24 mouse cellular contexts compared by ENCODE assay signal in genomic region chr16:57478451-57478850, GRCm38 (mm10).
A peak's percentile ranks its signal among the peaks of the same experiment; 100 is the strongest.
DNase-seq lines count a peak whose midpoint lies in the region; ATAC-seq and TF ChIP-seq lines count a peak whose summit lies in the region.
"Had no signal": no experiment of that assay in that cellular context is flagged by ENCODE, and none has a peak within 500 bp of the region (broad histone marks: within the 10 kb centered on the region; RNA-seq: fewer than 3 reads in every experiment).

No protein-coding gene starts in this region.

- no peaks in the 10 kb centered on the region for H3K27me3 ChIP-seq in lung, postnatal 0 days (replicated peaks; ENCODE audit: insufficient read depth, low read length)
- H3K27me3 ChIP-seq in heart, embryonic 16.5 days (ENCODE audit: control insufficient read depth, insufficient read depth, low read length) = no peaks in the 10 kb centered on the region
- H3K27me3 ChIP-seq in stomach, postnatal 0 days (ENCODE audit: control insufficient read depth, insufficient read depth, low read length) = no peaks in the 10 kb centered on the region
- H3K27me3 ChIP-seq: forebrain, embryonic 13.5 days; lung, embryonic 15.5 days had no signal

- H3K9me3 ChIP-seq in lung, postnatal 0 days (ENCODE audit: low read length) = no peaks in the 10 kb centered on the region
- 0 out of 2 replicates have a peak, but pooled peaks cover 3% of the 10 kb centered on the region for H3K9me3 ChIP-seq in heart, embryonic 16.5 days (replicated peaks; ENCODE audit: control insufficient read depth, low read length)
- H3K9me3 ChIP-seq in stomach, postnatal 0 days (ENCODE audit: control insufficient read depth, low read length) = no peaks in the 10 kb centered on the region
- H3K9me3 ChIP-seq: lung, embryonic 15.5 days had no signal

- no peak overlapping the region for H3K4me3 ChIP-seq in lung, postnatal 0 days (ENCODE audit: low read depth, low read length)
- no peak overlapping the region for H3K4me3 ChIP-seq in heart, embryonic 16.5 days (ENCODE audit: low read length)
- H3K4me3 ChIP-seq in stomach, postnatal 0 days (ENCODE audit: low read depth, low read length) = no peak overlapping the region
- H3K4me3 ChIP-seq: forebrain, embryonic 13.5 days; left cerebral cortex, adult 2 months; lung, embryonic 15.5 days had no signal

- H3K36me3 ChIP-seq in lung, postnatal 0 days (ENCODE audit: insufficient read depth, low read length) = no peaks in the 10 kb centered on the region
- peaks cover 3% of the 10 kb centered on the region; the same call in 1 of the 2 replicates for H3K36me3 ChIP-seq in heart, embryonic 16.5 days (ENCODE audit: control insufficient read depth, insufficient read depth)
- H3K36me3 ChIP-seq in stomach, postnatal 0 days (ENCODE audit: control insufficient read depth, insufficient read depth, low read length) = no peaks in the 10 kb centered on the region
- H3K36me3 ChIP-seq: lung, embryonic 15.5 days had no signal

- TF ChIP-seq EP300 in lung, postnatal 0 days (IDR thresholded peaks at IDR 0.05) = no peak
- TF ChIP-seq EP300 in stomach, postnatal 0 days (optimal IDR thresholded peaks at IDR 0.05) = no peak

- intact Hi-C loops in heart, postnatal 14 days (cut with DNase I) = no loop called here
- intact Hi-C loops in left cerebral cortex, postnatal 14 days (cut with DNase I) = no loop called here

- no peak for TF ChIP-seq CTCF in lung, postnatal 0 days (IDR thresholded peaks at IDR 0.05)
- TF ChIP-seq CTCF in stomach, postnatal 0 days (IDR thresholded peaks at IDR 0.05; ENCODE audit: low read depth) = no peak

- peak; percentile 28; the same call in 1 of the 2 replicates for ATAC-seq in lung, postnatal 0 days
- ATAC-seq in heart, embryonic 16.5 days (replicated peaks; ENCODE audit: extremely low read depth, insufficient read depth, low FRiP score) = peak; percentile 54
- ATAC-seq in stomach, postnatal 0 days (ENCODE audit: low FRiP score, low TSS enrichment) = peak; percentile 56; the same call in 1 of the 2 replicates
- ATAC-seq: activated CD4-positive, CD25-positive, alpha-beta regulatory T cell, adult 4 months; forebrain, embryonic 13.5 days had no signal

- no peak overlapping the region for H3K4me2 ChIP-seq in lung, postnatal 0 days (replicated peaks; ENCODE audit: low read depth, low read length)
- H3K4me2 ChIP-seq in heart, embryonic 16.5 days (ENCODE audit: low read depth, low read length) = no peak overlapping the region
- no peak overlapping the region for H3K4me2 ChIP-seq in stomach, postnatal 0 days (replicated peaks; ENCODE audit: low read depth)
- H3K4me2 ChIP-seq: forebrain, embryonic 13.5 days; hindbrain, embryonic 14.5 days; lung, embryonic 15.5 days; midbrain, embryonic 11.5 days had no signal

- DNase-seq in heart, adult 8-10 months (ENCODE audit: low spot score) = peak; percentile 55
- no peak for DNase-seq in heart, postnatal 14 days
- peak; percentile 50 for DNase-seq in lung, postnatal 0 days (ENCODE audit: low spot score)
- DNase-seq in lung, postnatal 36 days = no peak
- no peak for DNase-seq in stomach, postnatal 0 days (ENCODE audit: low spot score)
- no peak for DNase-seq in left cerebral cortex, postnatal 14 days (ENCODE audit: low spot score in 2 of 2)
- no peak for DNase-seq in Muller cell, postnatal 12 days (ENCODE audit: inconsistent ontology term)
- DNase-seq: adrenal gland, postnatal 14 days; cerebellum, adult 11-12 months; cerebellum, postnatal 25 days; embryo, embryonic 11 days; kidney, postnatal 36 days; layer of hippocampus, adult 9-11 months; retina, postnatal 1 day; right cerebral cortex, postnatal 4 days; thymus, adult 18-20 months had no signal

- H3K4me1 ChIP-seq in lung, postnatal 0 days (ENCODE audit: insufficient read depth, low read depth, low read length) = no peaks in the 10 kb centered on the region
- peaks cover 16% of the 10 kb centered on the region for H3K4me1 ChIP-seq in heart, embryonic 16.5 days (ENCODE audit: control insufficient read depth, insufficient read depth, low read length)
- H3K4me1 ChIP-seq in stomach, postnatal 0 days (replicated peaks; ENCODE audit: control insufficient read depth, insufficient read depth) = no peaks in the 10 kb centered on the region; the same call in 1 of the 2 replicates

- WGBS in lung, postnatal 0 days = 70% methylated on average over 2 of the region's 2 CpGs
- 65% methylated on average over 2 of the region's 2 CpGs for WGBS in heart, embryonic 16.5 days
- 46% methylated on average over 2 of the region's 2 CpGs for WGBS in stomach, postnatal 0 days

- H3K9ac ChIP-seq in lung, postnatal 0 days (replicated peaks; ENCODE audit: low read depth) = no peak overlapping the region
- no peak overlapping the region for H3K9ac ChIP-seq in heart, embryonic 16.5 days (ENCODE audit: low read length)
- H3K9ac ChIP-seq in stomach, postnatal 0 days (ENCODE audit: low read length) = no peak overlapping the region
- H3K9ac ChIP-seq: forebrain, embryonic 13.5 days; hindbrain, embryonic 14.5 days; liver, embryonic 14.5 days; lung, embryonic 15.5 days had no signal

- H3K27ac ChIP-seq in lung, postnatal 0 days (ENCODE audit: low read length) = no peak overlapping the region
- H3K27ac ChIP-seq in heart, embryonic 16.5 days (ENCODE audit: low read length) = no peak overlapping the region; the same call in 1 of the 2 replicates
- H3K27ac ChIP-seq in stomach, postnatal 0 days (replicated peaks) = no peak overlapping the region; the same call in 1 of the 2 replicates
- H3K27ac ChIP-seq: forebrain, embryonic 13.5 days; hindbrain, embryonic 14.5 days; left cerebral cortex, adult 2 months; liver, embryonic 14.5 days; lung, embryonic 15.5 days had no signal

Comparison
In these comparisons a context has a peak if more than half of its experiments do, and no peak if none do; other contexts are left out.
1. DNase-seq: peak in heart, adult 8-10 months (single experiment) and lung, postnatal 0 days (single experiment); none in heart, postnatal 14 days (0 of 2), lung, postnatal 36 days (single experiment), stomach, postnatal 0 days (single experiment), left cerebral cortex, postnatal 14 days (0 of 2) and Muller cell, postnatal 12 days (single experiment).
2. Peak in every context shown above with its lines, with median percentiles within 50 percentile points of each other: ATAC-seq.